Mouse (Mus musculus) embryonic facial prominence, embryonic 13.5 days (tissue): ENCODE data around the gene Elane. TPM values are rescaled to one million over a fixed set of nuclear protein-coding genes. Genes with fewer than 3 reads are reported as not detected.

Source experiments
- ATAC-seq: fragments of 200-750 bp; cut with Nextera tagmentation; 2 replicates; pipeline ENCODE4 v1.8.0; 2017; ENCODE audit warnings: low read depth; ENCODE audit not compliant: insufficient number of reproducible peaks, insufficient read depth, low FRiP score, low TSS enrichment
- H3K27ac ChIP-seq: fragments of 300-500 bp; sonication (generic); 2 replicates; pipeline ENCODE4 v1.5.1; 2015; ENCODE audit warnings: moderate library complexity, mild to moderate bottlenecking, inconsistent platforms
- H3K27me3 ChIP-seq: fragments of 300-500 bp; sonication (generic); 2 replicates; pipeline ENCODE4 v1.6.1; 2015; ENCODE audit warnings: mild to moderate bottlenecking, inconsistent platforms
- H3K36me3 ChIP-seq: fragments of 300-500 bp; sonication (generic); 2 replicates; pipeline ENCODE4 v1.6.1; 2015; ENCODE audit warnings: mild to moderate bottlenecking, inconsistent platforms
- H3K4me1 ChIP-seq: fragments of 300-500 bp; sonication (generic); 2 replicates; pipeline ENCODE4 v1.6.1; 2015; ENCODE audit warnings: inconsistent platforms
- H3K4me2 ChIP-seq: fragments of 300-500 bp; sonication (generic); 2 replicates; pipeline ENCODE4 v1.6.1; 2015; ENCODE audit warnings: moderate library complexity, mild to moderate bottlenecking, inconsistent platforms
- H3K4me3 ChIP-seq: fragments of 300-500 bp; sonication (generic); 2 replicates; pipeline ENCODE4 v1.5.1; 2015; ENCODE audit warnings: mild to moderate bottlenecking, inconsistent platforms
- H3K9ac ChIP-seq: fragments of 300-500 bp; sonication (generic); 2 replicates; pipeline ENCODE4 v1.6.1; 2015; ENCODE audit warnings: mild to moderate bottlenecking, inconsistent platforms
- H3K9me3 ChIP-seq: fragments of 300-500 bp; sonication (generic); 2 replicates; pipeline ENCODE4 v1.6.1; 2016; ENCODE audit warnings: inconsistent platforms
- WGBS: fragments of 180-500 bp; shearing (Covaris S2); methylation state at CpG from one replicate; pipeline ENCODE4 v1.1.7; 2015; ENCODE audit warnings: mixed read lengths; 5-methylcytosine and 5-hydroxymethylcytosine counted together
- polyA plus RNA-seq: library from polyadenylated mRNA; unstranded; fragments of >200 nt; fragmentation: Nextera tagmentation; extraction: Ambion mirVana; gene quantifications from 2 replicates; pipeline ENCODE4 v1.2.1, GENCODE M21; 2015

The Elane gene
- polyA plus RNA-seq, 1 experiment from 2014 or later = not detected

DNA sequence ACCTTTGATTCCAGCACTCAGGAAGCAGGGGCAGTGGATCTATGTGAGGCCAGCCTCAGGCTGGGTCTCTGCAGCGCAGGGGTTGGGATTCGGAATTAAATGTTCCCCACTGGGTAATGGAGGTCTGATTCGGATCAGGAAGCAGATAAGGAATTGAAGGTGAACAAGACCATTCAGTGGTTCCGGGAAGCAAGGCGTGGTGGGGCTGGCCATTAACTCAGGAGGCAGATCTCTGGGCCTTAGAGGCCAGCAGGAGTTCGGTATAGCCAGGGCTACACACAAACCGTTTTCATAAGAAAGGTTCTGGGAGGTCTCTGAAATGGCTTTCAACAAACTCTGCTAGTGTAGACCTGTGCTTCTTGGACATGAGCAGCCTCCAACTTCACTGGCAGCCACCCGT is 33.2 kb upstream of the Elane start:
- H3K4me3 ChIP-seq = peak overlapping the region; percentile 99
- H3K4me2 ChIP-seq = peak overlapping the region; percentile 81
- peaks cover 17% of the 10 kb centered on the region for H3K36me3 ChIP-seq
- ATAC-seq = no peak
- 20% methylated on average over 8 of the region's 8 CpGs for WGBS
- H3K9me3 ChIP-seq = no peaks in the 10 kb centered on the region
- peak overlapping the region; percentile 100 for H3K27ac ChIP-seq
- H3K4me1 ChIP-seq = peaks cover 49% of the 10 kb centered on the region
- no peaks in the 10 kb centered on the region for H3K27me3 ChIP-seq
- peak overlapping the region; percentile 83 for H3K9ac ChIP-seq

DNA sequence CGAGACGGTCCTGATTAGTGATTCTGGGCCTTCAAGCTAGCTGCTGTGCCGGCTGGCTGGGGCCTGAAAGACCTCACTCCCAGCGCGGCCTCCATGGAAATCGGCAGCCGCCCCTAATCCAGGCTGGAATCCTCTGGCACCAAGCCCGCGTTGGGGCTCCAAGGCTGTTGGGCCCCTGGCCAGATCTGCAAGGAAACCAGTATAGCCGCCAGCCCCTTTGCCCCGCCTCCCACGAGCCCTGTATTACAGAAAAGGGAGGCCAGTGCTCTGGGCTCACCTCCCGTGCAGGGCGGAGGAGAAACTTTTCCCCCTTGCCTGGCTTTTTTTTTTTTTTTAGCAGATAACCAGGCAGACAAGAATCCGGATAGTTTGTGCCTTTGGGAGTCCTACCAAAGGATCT is 32.7 kb upstream of the Elane start:
- Histone ChIP-seq H3K36me3 (peaks cover 21% of the 10 kb centered on the region), H3K4me2 (peak overlapping the region; percentile 81), H3K4me1 (peaks cover 55% of the 10 kb centered on the region), H3K4me3 (peak overlapping the region; percentile 99), H3K9ac (peak overlapping the region; percentile 83), H3K27me3 (no peaks in the 10 kb centered on the region), H3K9me3 (no peaks in the 10 kb centered on the region), H3K27ac (peak overlapping the region; percentile 100)
- under 1% methylated on average over 15 of the region's 15 CpGs for WGBS
- peak; percentile 56 for ATAC-seq

DNA sequence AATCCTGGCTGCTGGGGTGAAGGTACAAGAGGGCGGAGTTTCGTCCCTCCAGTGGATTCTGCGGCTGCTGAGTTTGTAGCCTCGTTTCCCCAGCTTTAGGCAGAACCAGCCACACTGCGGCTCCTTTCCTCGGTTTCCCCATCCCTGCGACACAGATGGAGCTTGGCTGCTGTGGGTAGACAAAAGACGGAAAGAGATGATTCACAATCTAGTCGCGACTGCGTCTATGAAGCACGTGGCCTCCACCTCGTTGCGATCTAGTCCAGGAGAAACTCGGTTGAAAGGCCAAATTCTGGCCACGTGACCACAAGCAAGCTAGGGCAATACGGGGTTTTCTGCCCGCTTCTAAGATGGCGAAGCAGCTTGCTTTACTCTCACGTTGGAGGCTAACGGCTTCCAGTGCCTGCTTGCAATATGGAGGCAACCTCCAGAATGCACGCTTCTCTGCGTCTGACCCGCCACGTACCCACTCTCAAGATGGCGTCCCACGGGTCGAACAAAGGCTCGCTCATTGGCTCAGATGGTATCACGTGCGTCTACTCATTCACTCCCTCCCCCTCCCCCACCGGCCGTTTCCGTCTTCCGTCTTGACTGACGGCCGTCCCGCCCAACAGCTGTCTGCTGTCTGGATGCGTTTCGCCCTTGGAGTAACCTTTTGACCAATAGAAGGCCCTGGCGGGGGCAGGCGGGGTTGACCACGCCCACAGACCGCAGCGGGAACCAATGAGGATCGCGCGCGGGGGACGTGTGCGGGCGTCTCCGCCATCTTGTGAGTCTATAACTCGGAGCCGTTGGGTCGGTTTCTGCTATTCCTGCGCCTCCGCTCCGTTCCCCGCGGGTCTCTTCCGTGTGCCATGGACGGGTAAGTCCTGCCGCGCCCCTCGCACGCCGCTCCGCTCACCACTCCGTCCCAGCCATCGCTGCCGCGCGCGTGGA is 31.9 kb upstream of the Elane start, which contains the start of gene Ptbp1:
Ptbp1 (plus strand) TSS at position 568 of the 936 bp plus-strand sequence.
- H3K36me3 ChIP-seq = peaks cover 29% of the 10 kb centered on the region
- H3K9ac ChIP-seq = peak within 1 kb of the TSS; percentile 99
- WGBS = under 1% methylated on average over 75 of the region's 75 CpGs

DNA sequence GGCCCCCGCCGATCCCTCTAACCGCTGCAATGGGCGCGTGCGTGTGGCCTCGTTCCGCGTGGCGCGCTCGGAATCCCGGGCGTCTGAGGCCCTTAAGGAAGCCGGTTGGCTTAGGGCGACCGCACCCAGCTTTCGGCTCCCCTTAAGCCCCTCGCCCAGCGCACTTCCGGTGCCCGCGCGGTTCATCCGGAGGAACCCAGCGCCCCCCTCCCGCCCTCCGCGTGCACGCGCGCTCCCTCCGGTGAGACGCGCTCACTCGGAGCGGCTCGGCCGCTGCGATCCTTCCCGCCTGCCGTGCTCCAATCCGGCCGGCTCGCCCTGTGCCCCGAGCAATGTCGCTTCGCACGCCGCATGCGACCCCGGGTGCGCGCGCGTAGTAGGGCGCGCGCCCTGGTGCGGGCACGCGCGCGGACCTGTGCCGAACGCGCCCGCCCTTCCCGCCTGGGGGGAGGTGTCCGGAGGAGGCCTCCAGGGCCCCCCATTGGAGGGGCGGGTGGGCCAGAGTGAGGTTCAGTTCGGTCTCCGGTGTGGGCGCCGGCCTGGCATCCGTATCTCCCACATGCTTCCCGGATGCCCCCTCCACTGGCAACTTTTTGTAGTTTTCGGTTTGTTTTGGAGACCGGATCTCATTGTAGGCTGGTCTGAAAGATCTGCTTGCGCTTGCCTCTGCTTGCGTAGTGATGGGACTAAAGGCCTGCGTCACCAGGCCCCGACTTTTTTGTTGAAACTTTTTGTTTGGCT is 31.1 kb upstream of the Elane start:
- H3K4me3 ChIP-seq = peak overlapping the region; percentile 99
- H3K27ac ChIP-seq = peak overlapping the region; percentile 100
- H3K9ac ChIP-seq = peak overlapping the region; percentile 99
- peaks cover 64% of the 10 kb centered on the region for H3K4me1 ChIP-seq
- H3K27me3 ChIP-seq = no peaks in the 10 kb centered on the region
- under 1% methylated on average over 68 of the region's 83 CpGs for WGBS
- ATAC-seq = peak; percentile 12; the same call in 1 of the 2 replicates
- H3K36me3 ChIP-seq = peaks cover 37% of the 10 kb centered on the region
- H3K9me3 ChIP-seq = no peaks in the 10 kb centered on the region
- H3K4me2 ChIP-seq = peak overlapping the region; percentile 99

More for the DNA sequence above, 31.9 kb upstream of the Elane start, which contains the start of gene Ptbp1:
- Histone ChIP-seq H3K27ac (peak within 1 kb of the TSS; percentile 100), H3K27me3 (no peaks in the 10 kb centered on the region), H3K4me1 (peaks cover 62% of the 10 kb centered on the region), H3K4me3 (peak within 1 kb of the TSS; percentile 99), H3K9me3 (no peaks in the 10 kb centered on the region), H3K4me2 (peak within 1 kb of the TSS; percentile 99)
- peak; percentile 90 for ATAC-seq

DNA sequence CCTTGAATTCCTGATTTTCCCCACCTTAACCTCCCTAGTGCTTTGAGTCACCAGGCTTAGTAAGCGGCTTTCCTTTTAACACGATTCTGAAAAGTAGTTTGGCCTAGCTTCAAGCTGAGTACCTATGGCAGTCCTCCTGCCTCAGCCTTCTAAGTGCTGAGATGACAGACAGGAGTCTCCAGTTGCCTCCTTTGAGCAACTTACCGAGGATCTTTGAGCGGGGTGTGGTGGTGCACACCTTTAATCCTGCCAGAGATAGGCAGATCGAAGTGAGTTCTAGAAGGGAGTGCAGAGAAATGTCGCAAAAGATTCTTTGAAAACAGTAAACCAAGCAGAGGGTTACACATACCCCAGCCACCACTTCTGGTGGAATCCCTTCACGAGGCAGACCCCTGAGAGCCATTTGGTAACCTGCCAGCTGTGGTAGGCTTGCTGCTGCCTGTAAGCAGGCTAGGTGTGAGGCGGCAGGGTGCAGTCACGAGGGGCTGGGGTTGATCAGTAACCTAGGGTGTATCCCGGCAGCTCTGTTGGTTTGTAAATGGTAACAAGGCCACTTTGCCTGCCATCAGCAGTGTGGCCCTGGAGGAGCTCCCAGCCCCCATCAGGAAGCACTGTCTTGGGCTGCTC is 30.4 kb upstream of the Elane start:
- peak overlapping the region; percentile 99 for H3K4me3 ChIP-seq

DNA sequence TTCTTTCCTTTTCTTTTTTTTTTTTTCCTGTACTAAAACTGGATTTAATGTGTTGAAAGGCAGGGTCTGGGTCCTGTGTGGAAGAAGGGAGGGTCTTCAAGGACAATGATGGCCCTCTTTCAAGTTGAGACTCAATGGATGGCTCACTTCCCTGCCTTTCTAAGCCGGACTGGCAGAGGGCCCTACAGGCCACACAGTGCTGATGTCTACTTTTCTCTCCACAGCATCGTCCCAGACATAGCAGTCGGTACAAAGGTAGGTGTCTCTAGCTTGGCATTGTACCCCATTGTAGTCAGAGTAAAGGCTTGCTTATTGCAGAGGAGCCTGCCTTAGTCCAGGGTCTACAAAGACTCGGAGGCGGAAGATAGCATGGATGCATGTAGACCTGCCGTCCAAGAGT is 29.8 kb upstream of the Elane start:
- Histone ChIP-seq H3K4me1 (peaks cover 66% of the 10 kb centered on the region), H3K27ac (peak overlapping the region; percentile 100; the same call in 1 of the 2 replicates), H3K27me3 (no peaks in the 10 kb centered on the region), H3K9me3 (no peaks in the 10 kb centered on the region), H3K4me3 (peak overlapping the region; percentile 99), H3K36me3 (peaks cover 50% of the 10 kb centered on the region), H3K9ac (peak overlapping the region; percentile 99), H3K4me2 (peak overlapping the region; percentile 99)
- no peak for ATAC-seq
- WGBS = 42% methylated on average over 6 of the region's 6 CpGs

More for the DNA sequence above, 30.4 kb upstream of the Elane start:
- ATAC-seq = no peak
- peaks cover 44% of the 10 kb centered on the region for H3K36me3 ChIP-seq
- WGBS = 4% methylated on average over 10 of the region's 10 CpGs
- peak overlapping the region; percentile 99 for H3K4me2 ChIP-seq
- H3K9me3 ChIP-seq = no peaks in the 10 kb centered on the region
- H3K27me3 ChIP-seq = no peaks in the 10 kb centered on the region
- H3K27ac ChIP-seq = peak overlapping the region; percentile 100
- peaks cover 67% of the 10 kb centered on the region for H3K4me1 ChIP-seq
- H3K9ac ChIP-seq = peak overlapping the region; percentile 99

DNA sequence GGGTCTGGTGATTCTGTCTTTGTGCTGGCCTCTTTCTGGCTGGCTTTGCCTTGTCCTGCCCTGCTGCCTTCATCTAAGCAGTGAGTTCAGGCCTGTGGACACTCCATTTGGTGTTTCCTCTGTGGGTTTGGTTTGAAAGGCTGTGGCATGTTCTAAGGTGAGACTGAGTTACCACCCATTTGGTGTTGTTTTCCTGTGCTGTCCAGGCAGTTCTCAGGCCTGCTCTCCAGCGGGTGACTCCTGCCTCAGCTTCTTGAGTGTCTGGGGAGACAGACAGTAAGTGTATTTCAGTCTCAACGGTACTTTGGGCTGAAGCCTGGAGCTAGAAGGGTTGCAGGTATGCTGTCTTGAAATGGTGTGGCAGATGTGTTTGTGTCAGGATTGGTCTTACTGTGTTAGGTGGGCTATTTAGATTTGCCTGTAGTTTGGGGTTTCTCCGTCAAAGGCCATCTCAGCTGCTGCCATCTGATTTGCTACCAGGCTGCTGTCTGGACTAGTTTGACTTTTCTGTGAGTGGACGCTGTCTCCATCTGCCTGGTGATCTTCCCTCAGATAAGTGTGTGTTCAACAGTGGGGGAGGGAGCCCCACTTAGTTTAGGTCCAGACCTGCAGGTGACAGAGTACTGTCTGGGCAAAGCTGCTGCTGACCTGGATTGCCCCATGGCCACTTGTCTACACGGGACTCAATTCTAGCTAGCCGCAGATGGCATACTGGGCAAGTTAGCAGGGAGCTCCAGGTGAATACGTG is 29.2 kb upstream of the Elane start:
- WGBS = 47% methylated on average over 7 of the region's 7 CpGs
- Histone ChIP-seq H3K36me3 (peaks cover 56% of the 10 kb centered on the region), H3K9me3 (no peaks in the 10 kb centered on the region), H3K27ac (peak overlapping the region; percentile 100), H3K27me3 (no peaks in the 10 kb centered on the region), H3K4me2 (peak overlapping the region; percentile 99), H3K4me1 (peaks cover 60% of the 10 kb centered on the region), H3K9ac (peak overlapping the region; percentile 99), H3K4me3 (peak overlapping the region; percentile 99)
- ATAC-seq = no peak

DNA sequence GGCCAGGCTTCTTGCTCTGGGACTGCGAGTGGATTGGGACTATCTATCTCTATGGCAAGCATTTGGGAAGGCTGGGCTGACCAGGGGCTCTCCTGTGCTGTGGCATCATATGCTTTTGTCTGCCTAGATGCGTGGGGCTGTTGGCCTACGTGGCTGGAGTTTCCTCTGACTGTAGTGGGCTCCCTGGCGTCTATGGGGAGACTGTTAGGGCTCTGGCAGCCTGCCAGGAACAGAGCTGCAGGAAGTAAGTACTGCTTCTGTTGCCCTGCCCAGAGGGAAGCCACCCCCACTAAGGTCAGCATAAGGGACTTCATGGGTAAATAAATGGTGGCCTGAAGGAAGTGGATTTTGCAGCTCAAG is 28.6 kb upstream of the Elane start:
- H3K4me1 ChIP-seq = peaks cover 56% of the 10 kb centered on the region
- peak overlapping the region; percentile 99 for H3K4me3 ChIP-seq
- peak overlapping the region; percentile 71 for H3K27ac ChIP-seq
- 18% methylated on average over 4 of the region's 4 CpGs for WGBS
- no peak for ATAC-seq
- no peaks in the 10 kb centered on the region for H3K9me3 ChIP-seq
- H3K4me2 ChIP-seq = peak overlapping the region; percentile 99
- peaks cover 62% of the 10 kb centered on the region for H3K36me3 ChIP-seq
- H3K9ac ChIP-seq = peak overlapping the region; percentile 99
- H3K27me3 ChIP-seq = no peaks in the 10 kb centered on the region

DNA sequence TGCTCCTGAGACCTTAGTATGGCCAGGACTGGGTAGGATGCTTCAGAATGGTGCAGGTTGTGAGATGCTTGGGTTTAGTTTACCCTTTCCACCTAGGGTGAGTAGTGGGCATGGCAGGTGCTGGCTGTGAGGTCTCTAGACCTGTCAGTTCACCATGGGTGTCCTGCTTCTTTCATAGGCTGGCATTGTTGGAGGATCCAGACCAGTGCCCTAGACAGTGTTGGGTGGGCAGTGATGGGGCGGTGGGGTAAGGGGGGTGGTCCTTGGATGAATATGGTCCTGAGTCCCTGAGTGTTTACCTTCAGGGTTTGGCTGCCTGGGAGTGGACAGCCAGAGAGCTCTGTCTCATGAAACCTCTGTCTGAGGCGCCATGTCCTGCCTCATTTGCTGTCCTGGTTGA is 28.2 kb upstream of the Elane start:
- H3K4me1 ChIP-seq = peaks cover 55% of the 10 kb centered on the region
- peak overlapping the region; percentile 99 for H3K9ac ChIP-seq
- no peaks in the 10 kb centered on the region for H3K27me3 ChIP-seq
- H3K4me2 ChIP-seq = peak overlapping the region; percentile 99
- ATAC-seq = no peak
- peak overlapping the region; percentile 99 for H3K4me3 ChIP-seq
- no peaks in the 10 kb centered on the region for H3K9me3 ChIP-seq
- H3K27ac ChIP-seq = peak overlapping the region; percentile 71
- peaks cover 66% of the 10 kb centered on the region for H3K36me3 ChIP-seq
- 88% methylated on average over 2 of the region's 2 CpGs for WGBS

DNA sequence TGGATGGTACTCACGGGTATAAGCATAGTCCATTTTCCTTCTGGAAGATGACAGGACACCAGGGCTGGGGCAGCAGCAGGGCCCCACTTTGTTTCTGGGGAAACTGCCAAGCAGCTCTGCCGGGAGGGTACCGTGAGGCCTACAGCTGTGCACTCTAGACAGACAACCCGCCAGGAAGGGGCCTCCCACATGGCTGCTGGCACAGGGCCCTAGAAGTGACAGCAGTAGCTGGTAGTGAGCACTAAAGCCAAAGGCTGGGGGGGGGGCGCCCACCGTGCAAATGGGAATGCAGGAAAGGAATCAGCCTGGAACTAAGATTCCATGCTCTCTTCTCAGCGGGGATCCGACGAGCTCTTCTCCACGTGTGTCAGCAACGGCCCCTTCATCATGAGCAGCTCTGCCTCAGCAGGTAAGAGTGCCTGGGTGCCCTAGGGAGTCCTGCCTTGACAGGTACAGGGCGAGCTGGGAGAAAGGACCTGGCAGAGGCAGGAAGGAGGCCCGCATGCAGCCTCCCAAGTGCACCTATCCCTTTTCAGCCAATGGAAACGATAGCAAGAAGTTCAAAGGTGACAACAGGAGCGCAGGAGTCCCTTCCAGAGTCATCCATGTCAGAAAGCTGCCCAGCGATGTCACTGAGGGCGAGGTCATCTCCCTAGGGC is 27.5 kb upstream of the Elane start:
- peak overlapping the region; percentile 99 for H3K9ac ChIP-seq
- 47% methylated on average over 17 of the region's 17 CpGs for whole genome bisulfite sequencing
- H3K27ac ChIP-seq = peak overlapping the region; percentile 71
- peak overlapping the region; percentile 99 for H3K4me3 ChIP-seq
- H3K27me3 ChIP-seq = no peaks in the 10 kb centered on the region
- H3K36me3 ChIP-seq = peaks cover 73% of the 10 kb centered on the region
- peaks cover 52% of the 10 kb centered on the region for H3K4me1 ChIP-seq
- peak overlapping the region; percentile 99 for H3K4me2 ChIP-seq
- no peak for ATAC-seq
- H3K9me3 ChIP-seq = no peaks in the 10 kb centered on the region
